Mouse (Mus musculus): ENCODE results near the gene 2510039O18Rik. TPM values are rescaled to one million over a fixed set of nuclear protein-coding genes. Genes with fewer than 3 reads are reported as not detected.

2510039O18Rik gene
- polyA plus RNA-seq (2015; fragmentation: Nextera tagmentation; extraction: Ambion mirVana) = 21.8 and 28.9 TPM in 2 replicates

GRCm38 (mm10) chr4:147940576-147941044, at the start of gene 2510039O18Rik:
Gene 2510039O18Rik (plus strand): TSS chr4:147940895.
- DNase-seq (ENCODE audit: low spot score) = peak; percentile 91

GRCm38 (mm10) chr4:147895815-147896330, 44.8 kb upstream of the 2510039O18Rik start:
- DNase-seq (ENCODE audit: low spot score) = no peak

GRCm38 (mm10) chr4:147896411-147896810, 44.3 kb upstream of the 2510039O18Rik start:
- no peak for DNase-seq (ENCODE audit: low spot score)

- DNase-seq (ENCODE audit: low spot score) = no peak
These were observed 43.3 kb upstream of the 2510039O18Rik start for GRCm38 (mm10) chr4:147897348-147897747.

GRCm38 (mm10) chr4:147900452-147900851, 40.2 kb upstream of the 2510039O18Rik start:
- DNase-seq (ENCODE audit: low spot score) = no peak

- DNase-seq (ENCODE audit: low spot score) = no peak
These were observed 37.7 kb upstream of the 2510039O18Rik start for GRCm38 (mm10) chr4:147902906-147903500.

- no peak for DNase-seq (ENCODE audit: low spot score)
These were observed 37.1 kb upstream of the 2510039O18Rik start for GRCm38 (mm10) chr4:147903601-147904000.

- DNase-seq (ENCODE audit: low spot score) = peak; percentile 89
These were observed 36.2 kb upstream of the 2510039O18Rik start, which contains the start of gene Mfn2 for GRCm38 (mm10) chr4:147904313-147905089. Gene Mfn2 (minus strand): TSS chr4:147904704.

GRCm38 (mm10) chr4:147905090-147905659, 35.5 kb upstream of the 2510039O18Rik start:
- DNase-seq (ENCODE audit: low spot score) = no peak

GRCm38 (mm10) chr4:147906230-147906629, 34.5 kb upstream of the 2510039O18Rik start:
- DNase-seq (ENCODE audit: low spot score) = no peak

GRCm38 (mm10) chr4:147909486-147909885, 31.2 kb upstream of the 2510039O18Rik start:
- no peak for DNase-seq (ENCODE audit: low spot score)

GRCm38 (mm10) chr4:147918459-147919121, 22.1 kb upstream of the 2510039O18Rik start:
- DNase-seq (ENCODE audit: low spot score) = peak; percentile 42

GRCm38 (mm10) chr4:147920973-147921372, 19.7 kb upstream of the 2510039O18Rik start:
- DNase-seq (ENCODE audit: low spot score) = no peak

GRCm38 (mm10) chr4:147922341-147922740, 18.4 kb upstream of the 2510039O18Rik start:
- DNase-seq (ENCODE audit: low spot score) = no peak

- no peak for DNase-seq (ENCODE audit: low spot score)
These were observed 13.0 kb upstream of the 2510039O18Rik start for GRCm38 (mm10) chr4:147927705-147928104.

GRCm38 (mm10) chr4:147928136-147928535, 12.6 kb upstream of the 2510039O18Rik start:
- DNase-seq (ENCODE audit: low spot score) = no peak

- no peak for DNase-seq (ENCODE audit: low spot score)
These were observed 12.2 kb upstream of the 2510039O18Rik start for GRCm38 (mm10) chr4:147928540-147928939.

GRCm38 (mm10) chr4:147930946-147931345, 9.7 kb upstream of the 2510039O18Rik start:
- no peak for DNase-seq (ENCODE audit: low spot score)

GRCm38 (mm10) chr4:147934134-147934533, 6.6 kb upstream of the 2510039O18Rik start:
- DNase-seq (ENCODE audit: low spot score) = no peak

GRCm38 (mm10) chr4:147934611-147935010, 6.1 kb upstream of the 2510039O18Rik start:
- DNase-seq (ENCODE audit: low spot score) = no peak

GRCm38 (mm10) chr4:147935904-147936303, 4.8 kb upstream of the 2510039O18Rik start:
- no peak for DNase-seq (ENCODE audit: low spot score)
